Mouse (Mus musculus) activated CD4-positive, CD25-positive, alpha-beta regulatory T cell, adult 4 months (primary cell): ENCODE results near the gene 9530077C05Rik. TPM values are rescaled to one million over a fixed set of nuclear protein-coding genes. Genes with fewer than 3 reads are reported as not detected.
"Not testable (repeated sequence)": the region's sequence is repeated elsewhere in the genome, so short reads cannot be mapped to it uniquely, and the experiment has no call there.

Experiments
- ATAC-seq: one replicate; pipeline ENCODE4 v1.8.0; 2017
- polyA plus RNA-seq, 2 experiments: library from polyadenylated mRNA; unstranded; fragments of 100-300 nt; shearing (Covaris generic); gene quantifications; one replicate each; pipeline ENCODE4 v1.2.1; 2017

Gene 9530077C05Rik
- 1 to 10 TPM; 1.7 to 2.2 TPM for polyA plus RNA-seq

- ATAC-seq: peak; percentile 97
Observed at GRCm38 (mm10) chr9:22411002-22411857, at the start of gene 9530077C05Rik. 9530077C05Rik (plus strand) TSS chr9:22411513.

- ATAC-seq: no peak
Observed at GRCm38 (mm10) chr9:22366221-22366620, 45.1 kb upstream of the 9530077C05Rik start.

GRCm38 (mm10) chr9:22366621-22367020 lies 44.7 kb upstream of the 9530077C05Rik start:
- no peak for ATAC-seq

GRCm38 (mm10) chr9:22368030-22368429 lies 43.3 kb upstream of the 9530077C05Rik start:
- no peak for ATAC-seq

GRCm38 (mm10) chr9:22372760-22373159 lies 38.6 kb upstream of the 9530077C05Rik start:
- ATAC-seq: no peak

GRCm38 (mm10) chr9:22376086-22376485 lies 35.2 kb upstream of the 9530077C05Rik start:
- ATAC-seq: no peak

- no peak for ATAC-seq
Observed at GRCm38 (mm10) chr9:22385890-22386289, 25.4 kb upstream of the 9530077C05Rik start.

GRCm38 (mm10) chr9:22387901-22388300 lies 23.4 kb upstream of the 9530077C05Rik start:
- no peak for ATAC-seq

GRCm38 (mm10) chr9:22388401-22388980 lies 22.8 kb upstream of the 9530077C05Rik start:
- peak; percentile 24 for ATAC-seq

- ATAC-seq: peak; percentile 90
Observed at GRCm38 (mm10) chr9:22389021-22389476, 22.3 kb upstream of the 9530077C05Rik start, which contains the start of gene Anln. Anln (minus strand) TSS chr9:22389188.

- no peak for ATAC-seq
Observed at GRCm38 (mm10) chr9:22389736-22390245, 21.5 kb upstream of the 9530077C05Rik start.

GRCm38 (mm10) chr9:22390390-22390789 lies 20.9 kb upstream of the 9530077C05Rik start:
- ATAC-seq: no peak

- ATAC-seq: no peak
Observed at GRCm38 (mm10) chr9:22394725-22395124, 16.6 kb upstream of the 9530077C05Rik start.

GRCm38 (mm10) chr9:22399021-22399420 lies 12.3 kb upstream of the 9530077C05Rik start:
- ATAC-seq: no peak

- no peak for ATAC-seq
Observed at GRCm38 (mm10) chr9:22402001-22402400, 9.3 kb upstream of the 9530077C05Rik start.

GRCm38 (mm10) chr9:22402976-22403375 lies 8.3 kb upstream of the 9530077C05Rik start:
- no peak for ATAC-seq

- ATAC-seq: not testable (repeated sequence)
Observed at GRCm38 (mm10) chr9:22403501-22403900, 7.8 kb upstream of the 9530077C05Rik start.

- ATAC-seq: no peak
Observed at GRCm38 (mm10) chr9:22405414-22405813, 5.9 kb upstream of the 9530077C05Rik start.

GRCm38 (mm10) chr9:22407633-22408032 lies 3.7 kb upstream of the 9530077C05Rik start:
- not testable (repeated sequence) for ATAC-seq

- ATAC-seq: not testable (repeated sequence)
Observed at GRCm38 (mm10) chr9:22408344-22408743, 3.0 kb upstream of the 9530077C05Rik start.

GRCm38 (mm10) chr9:22409501-22409900 lies 1.8 kb upstream of the 9530077C05Rik start:
- ATAC-seq: no peak

- ATAC-seq: no peak
Observed at GRCm38 (mm10) chr9:22416187-22416586, 4.9 kb downstream of the 9530077C05Rik start.

GRCm38 (mm10) chr9:22417547-22417946 lies 6.2 kb downstream of the 9530077C05Rik start:
- no peak for ATAC-seq
